Mouse (Mus musculus) heart, embryonic 10.5 days (tissue): ENCODE measurements around the gene Gm49373. TPM values are rescaled to one million over a fixed set of nuclear protein-coding genes. Genes with fewer than 3 reads are reported as not detected.

Source experiments
- DNase-seq: peaks from one replicate; pipeline ENCODE4 v3.0.0-alpha.2; 2017; ENCODE audit warnings: low spot score
- H3K27ac ChIP-seq: fragments of 300-500 bp; sonication (generic); 2 replicates; pipeline ENCODE4 v1.5.1; 2016; ENCODE audit warnings: mild to moderate bottlenecking
- H3K27me3 ChIP-seq: fragments of 300-500 bp; sonication (generic); 2 replicates; pipeline ENCODE4 v1.6.1; 2016; ENCODE audit warnings: mild to moderate bottlenecking; ENCODE audit not compliant: poor library complexity, insufficient read depth, severe bottlenecking
- H3K36me3 ChIP-seq: fragments of 300-500 bp; sonication (generic); 2 replicates; pipeline ENCODE4 v1.6.1; 2016; ENCODE audit warnings: mild to moderate bottlenecking, moderate library complexity
- H3K4me1 ChIP-seq: fragments of 300-500 bp; sonication (generic); 2 replicates; pipeline ENCODE4 v1.6.1; 2016; ENCODE audit warnings: mild to moderate bottlenecking
- H3K4me3 ChIP-seq: fragments of 300-500 bp; sonication (generic); 2 replicates; pipeline ENCODE4 v1.5.1; 2016; ENCODE audit warnings: mild to moderate bottlenecking, moderate library complexity
- H3K9me3 ChIP-seq: fragments of 300-500 bp; sonication (generic); 2 replicates; pipeline ENCODE4 v1.6.1; 2016; ENCODE audit warnings: mild to moderate bottlenecking, moderate library complexity
- WGBS: fragments of 180-500 bp; shearing (Covaris S2); methylation state at CpG from one replicate; pipeline ENCODE4 v1.1.7; 2016; 5-methylcytosine and 5-hydroxymethylcytosine counted together
- polyA plus RNA-seq: library from polyadenylated mRNA; unstranded; fragments of >200 nt; fragmentation: Nextera tagmentation; extraction: Ambion mirVana; gene quantifications from 2 replicates; pipeline ENCODE4 v1.2.1, GENCODE M21; 2016

Gene Gm49373
- 0.25 and 0.79 TPM in 2 replicates for polyA plus RNA-seq

GRCm38 (mm10) chr9:21073044-21073840 lies at the start of gene Gm49373, which contains the start of gene Fdx1l:
Gene Gm49373, minus strand, starts transcription at chr9:21073096.
Gene Fdx1l, minus strand, starts transcription at chr9:21073614.
- H3K36me3 ChIP-seq, result peaks cover 64% of the 10 kb centered on the region
- 3% methylated on average over 58 of the region's 58 CpGs for WGBS
- peak; percentile 96 for DNase-seq
- H3K4me1 ChIP-seq, result peaks cover 15% of the 10 kb centered on the region
- H3K27me3 ChIP-seq, result no peaks in the 10 kb centered on the region
- peak within 1 kb of the TSS; percentile 88 for H3K4me3 ChIP-seq
- no peaks in the 10 kb centered on the region for H3K9me3 ChIP-seq
- peak within 1 kb of the TSS; percentile 93 for H3K27ac ChIP-seq

- 84% methylated on average over 16 of the region's 16 CpGs for WGBS
- DNase-seq, result no peak
Observed at GRCm38 (mm10) chr9:21121483-21121882, 48.6 kb upstream of the Gm49373 start.

GRCm38 (mm10) chr9:21117073-21117472 lies 44.2 kb upstream of the Gm49373 start:
- Histone ChIP-seq H3K9me3 (no peaks in the 10 kb centered on the region), H3K27ac (no peak overlapping the region), H3K4me3 (no peak overlapping the region), H3K27me3 (no peaks in the 10 kb centered on the region), H3K4me1 (0 out of 2 replicates have a peak, but pooled peaks cover 4% of the 10 kb centered on the region), H3K36me3 (peaks cover 26% of the 10 kb centered on the region; the same call in 1 of the 2 replicates)
- 81% methylated on average over 6 of the region's 6 CpGs for WGBS
- DNase-seq, result no peak

More at GRCm38 (mm10) chr9:21121483-21121882, 48.6 kb upstream of the Gm49373 start:
- peaks cover 6% of the 10 kb centered on the region; the same call in 1 of the 2 replicates for H3K4me1 ChIP-seq
- H3K27me3 ChIP-seq, result no peaks in the 10 kb centered on the region
- peaks cover 49% of the 10 kb centered on the region for H3K36me3 ChIP-seq
- no peak overlapping the region for H3K27ac ChIP-seq
- no peak overlapping the region for H3K4me3 ChIP-seq
- H3K9me3 ChIP-seq, result no peaks in the 10 kb centered on the region

- Histone ChIP-seq H3K4me1 (0 out of 2 replicates have a peak, but pooled peaks cover 4% of the 10 kb centered on the region), H3K27ac (0 out of 2 replicates have a peak overlapping the region, but pooled peaks have one; percentile 29), H3K36me3 (peaks cover 7% of the 10 kb centered on the region; the same call in 1 of the 2 replicates), H3K9me3 (no peaks in the 10 kb centered on the region), H3K4me3 (no peak overlapping the region), H3K27me3 (no peaks in the 10 kb centered on the region; the same call in 1 of the 2 replicates)
- WGBS, result 88% methylated on average over 8 of the region's 8 CpGs
- no peak for DNase-seq
Observed at GRCm38 (mm10) chr9:21115105-21115504, 42.2 kb upstream of the Gm49373 start.

- DNase-seq, result no peak
- WGBS, result 80% methylated on average over 7 of the region's 7 CpGs
- H3K9me3 ChIP-seq, result no peaks in the 10 kb centered on the region
Observed at GRCm38 (mm10) chr9:21114190-21114589, 41.3 kb upstream of the Gm49373 start.

GRCm38 (mm10) chr9:21113751-21114150 lies 40.9 kb upstream of the Gm49373 start:
- peaks cover 9% of the 10 kb centered on the region; the same call in 1 of the 2 replicates for H3K36me3 ChIP-seq
- H3K4me1 ChIP-seq, result 0 out of 2 replicates have a peak, but pooled peaks cover 4% of the 10 kb centered on the region
- 87% methylated on average over 6 of the region's 6 CpGs for WGBS
- no peaks in the 10 kb centered on the region for H3K9me3 ChIP-seq
- no peak for DNase-seq
- no peak overlapping the region for H3K27ac ChIP-seq
- no peak overlapping the region for H3K4me3 ChIP-seq
- no peaks in the 10 kb centered on the region; the same call in 1 of the 2 replicates for H3K27me3 ChIP-seq

More at GRCm38 (mm10) chr9:21114190-21114589, 41.3 kb upstream of the Gm49373 start:
- Histone ChIP-seq H3K36me3 (peaks cover 5% of the 10 kb centered on the region; the same call in 1 of the 2 replicates), H3K4me1 (0 out of 2 replicates have a peak, but pooled peaks cover 4% of the 10 kb centered on the region), H3K27me3 (no peaks in the 10 kb centered on the region; the same call in 1 of the 2 replicates), H3K4me3 (no peak overlapping the region), H3K27ac (no peak overlapping the region)

- WGBS, result 39% methylated on average over 23 of the region's 23 CpGs
- Histone ChIP-seq H3K36me3 (peaks cover 12% of the 10 kb centered on the region; the same call in 1 of the 2 replicates), H3K27me3 (no peaks in the 10 kb centered on the region; the same call in 1 of the 2 replicates), H3K4me1 (no peaks in the 10 kb centered on the region; the same call in 1 of the 2 replicates), H3K4me3 (no peak overlapping the region), H3K9me3 (no peaks in the 10 kb centered on the region), H3K27ac (no peak overlapping the region)
- DNase-seq, result no peak
Observed at GRCm38 (mm10) chr9:21107607-21108237, 34.8 kb upstream of the Gm49373 start.

- H3K9me3 ChIP-seq, result no peaks in the 10 kb centered on the region
- H3K4me3 ChIP-seq, result no peak overlapping the region
- peaks cover 12% of the 10 kb centered on the region; the same call in 1 of the 2 replicates for H3K36me3 ChIP-seq
- no peak overlapping the region for H3K27ac ChIP-seq
- WGBS, result 66% methylated on average over 5 of the region's 5 CpGs
- no peak for DNase-seq
- H3K4me1 ChIP-seq, result no peaks in the 10 kb centered on the region; the same call in 1 of the 2 replicates
- no peaks in the 10 kb centered on the region; the same call in 1 of the 2 replicates for H3K27me3 ChIP-seq
Observed at GRCm38 (mm10) chr9:21105760-21106564, 33.1 kb upstream of the Gm49373 start.

GRCm38 (mm10) chr9:21104814-21105213 lies 31.9 kb upstream of the Gm49373 start:
- no peak overlapping the region for H3K27ac ChIP-seq
- no peak overlapping the region for H3K4me3 ChIP-seq
- H3K4me1 ChIP-seq, result peaks cover 7% of the 10 kb centered on the region; the same call in 1 of the 2 replicates
- no peak for DNase-seq
- no peaks in the 10 kb centered on the region for H3K9me3 ChIP-seq
- peaks cover 12% of the 10 kb centered on the region; the same call in 1 of the 2 replicates for H3K36me3 ChIP-seq
- H3K27me3 ChIP-seq, result no peaks in the 10 kb centered on the region
- 87% methylated on average over 6 of the region's 6 CpGs for WGBS

- Histone ChIP-seq H3K27ac (no peak overlapping the region), H3K4me1 (peaks cover 7% of the 10 kb centered on the region; the same call in 1 of the 2 replicates), H3K27me3 (no peaks in the 10 kb centered on the region), H3K9me3 (no peaks in the 10 kb centered on the region), H3K4me3 (no peak overlapping the region), H3K36me3 (no peaks in the 10 kb centered on the region)
- 85% methylated on average over 2 of the region's 2 CpGs for WGBS
- no peak for DNase-seq
Observed at GRCm38 (mm10) chr9:21102076-21102475, 29.2 kb upstream of the Gm49373 start.

GRCm38 (mm10) chr9:21100447-21101161 lies 27.7 kb upstream of the Gm49373 start:
- Histone ChIP-seq H3K4me3 (no peak overlapping the region), H3K9me3 (no peaks in the 10 kb centered on the region), H3K27me3 (no peaks in the 10 kb centered on the region), H3K36me3 (no peaks in the 10 kb centered on the region), H3K27ac (no peak overlapping the region), H3K4me1 (peaks cover 7% of the 10 kb centered on the region; the same call in 1 of the 2 replicates)
- 50% methylated on average over 15 of the region's 15 CpGs for WGBS
- no peak for DNase-seq
